Mouse (Mus musculus): ENCODE results near the gene Wdr31.

- no peak for TF ChIP-seq POLR2A (IDR thresholded peaks at IDR 0.05; ENCODE audit: extremely low read depth, insufficient read depth, low read length)
- TF ChIP-seq CTCF (IDR thresholded peaks at IDR 0.05; ENCODE audit: extremely low read depth, insufficient read depth, low read length), result no peak
These were observed 44.8 kb downstream of the Wdr31 start for GRCm38 (mm10) chr4:62425891-62426290.

Data from cortical plate, adult 2 months (tissue).